Mouse (Mus musculus): ENCODE data around the gene Bmp2k. TPM values are rescaled to one million over a fixed set of nuclear protein-coding genes. Genes with fewer than 3 reads are reported as not detected.
"Not testable (repeated sequence)": the region's sequence is repeated elsewhere in the genome, so short reads cannot be mapped to it uniquely, and the experiment has no call there.

Gene Bmp2k
- total RNA-seq, 2 experiments from 2014 or later, result 270 to 286 TPM

DNA sequence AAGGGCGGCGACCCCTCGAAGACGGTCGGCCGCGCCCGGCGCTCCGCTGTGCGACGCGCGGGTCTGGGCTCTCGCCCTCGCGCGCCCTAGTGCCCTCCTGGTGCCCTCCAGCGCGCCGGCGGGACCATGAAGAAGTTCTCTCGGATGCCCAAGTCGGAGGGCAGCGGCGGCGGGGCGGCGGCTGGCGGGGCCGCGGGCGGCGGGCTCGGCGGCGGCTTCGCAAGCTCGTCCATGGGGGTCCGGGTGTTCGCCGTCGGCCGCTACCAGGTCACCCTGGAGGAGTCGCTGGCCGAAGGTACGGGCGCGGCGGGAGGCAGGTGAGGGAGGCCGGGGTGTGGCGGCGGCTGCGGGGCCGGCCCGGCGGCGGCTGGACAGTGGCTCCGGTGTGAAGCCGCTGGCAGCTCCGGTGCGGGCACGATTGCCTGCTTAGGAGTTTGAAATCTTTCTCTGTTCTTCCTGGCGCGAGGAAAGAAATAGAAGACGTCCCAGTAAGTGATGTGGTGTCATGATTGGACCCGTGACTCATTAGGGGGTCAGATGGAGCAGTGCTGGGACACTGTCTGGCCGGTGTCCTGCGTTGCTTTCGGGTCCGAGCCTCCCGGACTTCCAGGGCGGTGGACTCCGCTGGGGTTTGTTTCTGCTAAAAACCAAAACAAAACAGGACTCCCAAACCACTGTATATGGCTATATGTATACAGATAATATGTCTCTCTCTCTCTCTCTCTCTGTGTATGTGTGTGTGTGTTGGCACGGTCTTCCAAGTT is 495 bp downstream of the Bmp2k start:
- peak; percentile 46 for ATAC-seq (replicated peaks; ENCODE audit: low FRiP score, poor library complexity, severe bottlenecking)

DNA sequence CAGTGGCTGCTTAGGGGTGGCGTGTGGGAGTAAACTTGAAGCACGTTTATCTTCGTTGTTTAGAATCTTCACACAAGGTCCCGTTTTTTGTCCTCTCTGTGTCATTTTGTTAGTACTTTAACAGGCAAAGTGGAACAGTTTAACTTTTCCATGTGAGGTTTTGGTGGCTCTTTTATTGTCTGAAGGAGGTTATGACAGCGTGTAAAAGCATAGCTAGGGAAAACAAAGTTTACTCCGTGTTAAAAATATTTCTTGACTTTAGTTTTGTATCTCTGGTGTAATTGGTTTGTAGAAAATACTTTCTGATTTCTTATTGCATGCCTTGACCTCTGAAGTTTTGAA is 1.0 kb downstream of the Bmp2k start:
- ATAC-seq (replicated peaks; ENCODE audit: low FRiP score, poor library complexity, severe bottlenecking), result no peak; the same call in 1 of the 2 replicates

- ATAC-seq (replicated peaks; ENCODE audit: low FRiP score, poor library complexity, severe bottlenecking), result no peak
These were observed 2.1 kb downstream of the Bmp2k start for GRCm38 (mm10) chr5:96999601-97000000.

DNA sequence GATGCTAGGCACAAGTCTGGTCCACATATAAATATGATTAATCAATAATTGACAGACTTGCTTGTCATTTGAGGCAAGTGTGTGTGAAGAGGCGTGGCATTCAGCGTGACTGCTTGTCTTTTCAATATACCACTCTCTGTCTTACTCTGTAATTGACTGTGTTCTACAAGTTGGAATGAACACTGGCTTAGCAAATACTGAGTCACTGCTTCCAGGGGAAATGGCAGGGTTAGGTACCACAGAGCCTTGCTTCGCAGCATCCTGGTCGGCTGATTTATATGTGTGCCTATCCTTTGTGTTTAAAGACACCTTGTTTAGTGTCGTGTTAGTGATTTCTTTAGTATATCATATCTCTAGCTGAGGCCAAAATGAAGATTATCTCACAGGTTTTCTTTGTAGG is 3.0 kb downstream of the Bmp2k start:
- no peak for ATAC-seq (replicated peaks; ENCODE audit: low FRiP score, poor library complexity, severe bottlenecking)

DNA sequence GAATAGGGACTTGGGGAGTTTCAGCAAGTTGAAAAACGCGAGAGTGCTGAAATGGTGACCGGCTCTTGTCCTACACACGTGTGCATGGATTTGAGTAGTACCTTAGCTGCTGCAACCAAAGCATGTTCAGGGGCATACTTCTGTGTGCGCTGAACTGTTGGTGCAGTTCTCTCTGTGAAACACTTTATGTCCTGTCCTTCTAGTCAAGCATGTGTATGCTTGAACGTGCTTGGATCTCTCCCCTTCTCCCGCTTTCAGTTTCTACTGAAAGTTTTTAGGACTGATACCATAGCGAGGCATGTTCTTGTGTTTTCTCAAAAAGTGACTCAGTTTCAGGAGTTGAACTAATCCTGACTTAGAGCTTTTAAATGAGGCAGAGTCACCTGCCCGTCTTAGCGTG is 3.7 kb downstream of the Bmp2k start:
- ATAC-seq (replicated peaks; ENCODE audit: low FRiP score, poor library complexity, severe bottlenecking), result no peak

DNA sequence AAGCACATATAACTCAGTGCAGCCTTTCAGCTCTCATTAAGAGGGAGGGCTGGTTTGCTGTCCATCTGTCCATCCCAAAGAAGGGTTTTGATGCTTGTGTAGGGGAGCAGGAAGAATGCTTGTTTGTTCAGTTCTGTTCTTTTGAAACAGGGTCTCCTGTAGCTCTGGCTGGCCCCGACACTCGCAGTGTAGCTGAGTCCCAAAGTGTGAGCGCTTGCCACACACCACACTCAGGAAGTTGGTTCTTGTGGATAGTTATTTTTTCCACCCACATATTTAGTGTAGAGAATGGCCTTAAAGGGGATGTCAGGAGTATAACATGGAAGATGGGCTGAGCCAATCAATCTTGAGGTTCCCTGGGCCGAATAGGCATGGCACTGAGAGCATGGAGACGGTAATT is 4.1 kb downstream of the Bmp2k start:
- ATAC-seq (replicated peaks; ENCODE audit: low FRiP score, poor library complexity, severe bottlenecking), result no peak

GRCm38 (mm10) chr5:97002336-97002735 is 4.8 kb downstream of the Bmp2k start:
- no peak for ATAC-seq (replicated peaks; ENCODE audit: low FRiP score, poor library complexity, severe bottlenecking)

DNA sequence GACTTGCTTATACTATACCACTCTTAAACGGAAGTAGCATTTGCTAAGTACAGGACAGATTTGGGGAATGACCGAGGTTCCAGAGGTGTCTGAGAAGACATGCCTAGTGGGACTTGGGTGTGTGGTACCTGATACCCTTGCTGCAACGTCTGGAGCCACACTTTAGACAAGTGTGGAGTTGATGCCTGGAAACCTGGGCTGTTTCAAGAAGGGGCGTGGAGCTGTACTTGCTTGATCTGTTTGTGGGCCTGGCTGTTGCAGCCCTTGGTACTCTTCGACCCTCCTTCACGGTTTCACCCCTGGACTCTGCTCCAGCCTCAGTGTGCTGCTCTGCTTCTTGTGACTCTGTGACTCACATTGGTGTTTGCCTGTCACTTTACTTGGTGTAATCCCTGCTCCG is 5.4 kb downstream of the Bmp2k start:
- ATAC-seq (replicated peaks; ENCODE audit: low FRiP score, poor library complexity, severe bottlenecking), result no peak

DNA sequence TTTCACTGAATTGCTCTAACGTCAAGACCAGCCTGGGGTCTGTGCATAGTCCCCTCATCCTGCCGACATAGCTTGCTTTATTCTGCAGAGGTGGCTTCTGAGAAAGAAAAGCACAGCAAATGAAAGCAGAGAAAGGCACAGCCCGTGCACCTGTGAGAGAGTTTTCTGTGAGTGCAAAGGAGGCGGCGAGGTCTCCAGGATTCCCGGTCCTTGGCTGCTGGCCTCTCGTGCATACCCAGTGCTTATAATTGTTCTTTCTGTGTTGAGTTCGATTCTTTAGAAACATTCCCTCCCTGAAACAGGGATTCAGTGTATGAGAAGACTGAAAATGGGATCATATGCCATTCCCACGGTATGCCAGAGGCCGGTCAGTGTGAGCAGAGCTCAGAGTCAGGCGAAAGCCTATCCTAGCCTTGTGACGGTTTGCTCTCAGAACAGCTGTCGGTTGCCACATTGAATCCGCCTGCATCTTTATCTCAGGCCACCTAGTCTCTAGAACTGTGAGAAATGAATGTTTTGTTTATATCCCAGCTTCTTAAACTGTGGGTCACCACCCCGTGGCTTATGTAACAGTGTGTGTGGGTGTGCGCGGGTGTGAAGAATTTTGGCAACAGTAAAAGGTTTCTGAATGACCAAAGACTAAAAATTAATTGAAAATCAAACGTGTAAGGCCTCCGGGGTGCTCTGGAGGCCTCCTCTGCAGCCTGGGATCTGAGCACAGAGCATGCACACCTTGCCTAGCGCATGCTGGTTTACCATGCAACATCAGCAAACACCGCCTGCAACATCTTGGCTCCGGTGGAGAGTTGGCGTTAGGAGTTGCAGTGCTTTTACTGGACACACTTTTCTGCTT is 6.9 kb downstream of the Bmp2k start:
- ATAC-seq (replicated peaks; ENCODE audit: low FRiP score, poor library complexity, severe bottlenecking), result no peak

- ATAC-seq (replicated peaks; ENCODE audit: low FRiP score, poor library complexity, severe bottlenecking), result no peak
These were observed 8.4 kb downstream of the Bmp2k start for GRCm38 (mm10) chr5:97005891-97006290.

DNA sequence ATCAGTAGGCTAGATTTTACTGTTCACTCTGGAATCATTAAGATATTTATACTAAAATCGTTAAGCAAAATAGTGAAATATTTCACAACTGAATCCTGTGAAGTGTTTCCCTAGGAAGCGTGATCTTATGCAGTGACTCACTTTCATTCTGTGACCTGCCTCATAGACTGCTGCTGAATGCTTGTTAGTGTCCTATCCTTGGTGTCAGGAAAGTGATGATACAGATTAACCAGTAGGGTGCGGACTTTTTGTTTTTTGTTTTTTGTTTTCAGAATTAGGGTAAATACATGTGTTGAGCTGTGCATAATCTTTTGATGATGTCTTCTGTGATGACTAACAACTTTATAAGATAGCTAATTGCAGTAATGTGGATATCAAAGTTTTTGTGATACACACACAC is 9.4 kb downstream of the Bmp2k start:
- no peak for ATAC-seq (replicated peaks; ENCODE audit: low FRiP score, poor library complexity, severe bottlenecking)

DNA sequence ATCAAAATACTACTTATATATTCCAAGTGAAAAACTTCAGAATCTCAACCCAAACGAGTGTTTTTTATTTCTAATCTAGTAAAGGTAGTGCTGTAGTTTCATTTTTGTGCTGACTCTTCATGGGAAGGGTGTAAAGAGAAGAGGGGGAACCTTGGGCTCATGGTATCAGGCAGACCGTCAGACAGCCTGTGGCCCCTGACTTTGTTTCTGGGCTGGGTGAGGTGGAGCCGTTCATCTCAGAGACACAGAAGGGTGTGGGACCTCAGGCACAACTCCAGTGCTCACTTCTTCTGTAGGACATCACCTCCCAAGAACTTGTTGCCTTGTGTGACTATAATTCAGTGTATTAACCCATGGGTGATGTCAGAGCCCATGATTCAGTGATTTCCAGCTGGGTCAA is 10.0 kb downstream of the Bmp2k start:
- peak; percentile 69 for ATAC-seq (replicated peaks; ENCODE audit: low FRiP score, poor library complexity, severe bottlenecking)

DNA sequence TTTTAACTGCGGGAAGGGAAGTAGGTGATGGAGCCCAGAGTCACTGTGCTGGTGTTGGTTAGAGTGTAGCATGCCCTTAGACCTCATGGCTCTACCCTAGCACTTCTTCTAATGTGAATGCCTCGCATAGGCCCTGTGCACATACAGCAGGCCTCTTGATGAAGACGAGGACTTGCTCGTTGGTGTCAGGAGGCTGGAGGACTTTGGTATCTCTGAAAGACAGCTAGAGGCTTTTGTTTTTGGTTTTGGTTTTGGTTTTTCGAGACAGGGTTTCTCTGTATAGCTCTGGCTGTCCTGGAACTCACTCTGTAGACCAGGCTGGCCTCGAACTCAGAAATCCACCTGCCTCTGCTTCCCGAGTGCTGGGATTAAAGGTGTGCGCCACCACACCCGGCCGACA is 11.7 kb downstream of the Bmp2k start:
- ATAC-seq (replicated peaks; ENCODE audit: low FRiP score, poor library complexity, severe bottlenecking), result not testable (repeated sequence)

- peak; percentile 38; the same call in 1 of the 2 replicates for ATAC-seq (replicated peaks; ENCODE audit: low FRiP score, poor library complexity, severe bottlenecking)
These were observed 12.3 kb downstream of the Bmp2k start for GRCm38 (mm10) chr5:97009601-97010335.

- no peak for ATAC-seq (replicated peaks; ENCODE audit: low FRiP score, poor library complexity, severe bottlenecking)
These were observed 18.5 kb downstream of the Bmp2k start for GRCm38 (mm10) chr5:97015781-97016508.

GRCm38 (mm10) chr5:97016842-97017577 is 19.5 kb downstream of the Bmp2k start:
- ATAC-seq (replicated peaks; ENCODE audit: low FRiP score, poor library complexity, severe bottlenecking), result no peak

GRCm38 (mm10) chr5:97022305-97023278 is 25.1 kb downstream of the Bmp2k start:
- ATAC-seq (replicated peaks; ENCODE audit: low FRiP score, poor library complexity, severe bottlenecking), result no peak

DNA sequence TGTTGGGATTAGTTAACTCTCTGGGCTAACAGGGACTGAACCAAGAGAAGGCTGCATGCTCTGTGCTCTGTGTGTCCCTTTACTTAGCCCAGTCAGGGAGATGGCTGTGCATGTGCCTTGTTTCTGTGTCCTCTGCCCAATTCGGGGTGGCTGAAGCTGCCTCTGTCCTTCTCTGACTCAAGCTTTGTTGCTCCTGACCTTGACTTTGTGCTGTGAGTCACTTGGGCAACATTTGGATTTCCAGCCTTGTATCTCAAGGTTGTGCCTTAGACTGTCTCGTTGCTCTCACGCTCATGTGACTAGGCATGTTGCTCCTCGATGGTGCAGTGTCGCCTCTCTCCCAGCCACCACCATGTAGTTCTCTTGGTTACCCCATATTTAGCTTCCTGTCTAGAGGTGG is 27.3 kb downstream of the Bmp2k start:
- ATAC-seq (replicated peaks; ENCODE audit: low FRiP score, poor library complexity, severe bottlenecking), result no peak
